Mouse (Mus musculus) forebrain, embryonic 16.5 days (tissue): Measurements from ENCODE around the gene Gm17324. TPM values are rescaled to one million over a fixed set of nuclear protein-coding genes. Genes with fewer than 3 reads are reported as not detected.

Experiments used
- ATAC-seq: fragments of 200-750 bp; cut with Nextera tagmentation; 2 replicates; pipeline ENCODE4 v1.8.0; 2017; ENCODE audit warnings: mild to moderate bottlenecking, moderate library complexity
- H3K27ac ChIP-seq: fragments of 300-500 bp; sonication (generic); 2 replicates; pipeline ENCODE4 v1.5.1; 2014; ENCODE audit warnings: low read length, control low read depth
- H3K27me3 ChIP-seq: fragments of 300-500 bp; sonication (generic); replicated peaks from 2 replicates; pipeline ENCODE4 v1.6.1; 2014; ENCODE audit warnings: low read length; ENCODE audit not compliant: control insufficient read depth, insufficient read depth
- H3K36me3 ChIP-seq: fragments of 300-500 bp; sonication (generic); 2 replicates; pipeline ENCODE4 v1.6.1; 2014; ENCODE audit not compliant: control insufficient read depth, insufficient read depth
- H3K4me1 ChIP-seq: fragments of 300-500 bp; sonication (generic); replicated peaks from 2 replicates; pipeline ENCODE4 v1.6.1; 2014; ENCODE audit warnings: low read length; ENCODE audit not compliant: control insufficient read depth, insufficient read depth
- H3K4me2 ChIP-seq: fragments of 300-500 bp; sonication (generic); 2 replicates; pipeline ENCODE4 v1.6.1; 2014; ENCODE audit warnings: mild to moderate bottlenecking, low read length, control low read depth
- H3K4me3 ChIP-seq: fragments of 300-500 bp; sonication (generic); replicated peaks from 2 replicates; pipeline ENCODE4 v1.5.1; 2014; ENCODE audit warnings: mild to moderate bottlenecking, low read length, control low read depth
- H3K9ac ChIP-seq: fragments of 300-500 bp; sonication (generic); replicated peaks from 2 replicates; pipeline ENCODE4 v1.6.1; 2014; ENCODE audit warnings: low read depth, low read length, control low read depth
- H3K9me3 ChIP-seq: fragments of 300-500 bp; sonication (generic); 2 replicates; pipeline ENCODE4 v1.6.1; 2016; ENCODE audit warnings: low read length; ENCODE audit not compliant: control insufficient read depth
- WGBS: fragments of 180-500 bp; shearing (Covaris S2); extraction: QIAGEN DNeasy Blood & Tissue Kit; methylation state at CpG from one replicate; pipeline ENCODE4 v1.1.7; 2014; 5-methylcytosine and 5-hydroxymethylcytosine counted together
- polyA plus RNA-seq: library from polyadenylated mRNA; unstranded; fragments of >200 nt; fragmentation: Nextera tagmentation; extraction: Ambion mirVana; gene quantifications from 2 replicates; pipeline ENCODE4 v1.2.1, GENCODE M21; 2015

The Gm17324 gene
- polyA plus RNA-seq, 1 experiment from 2014 or later: 1.3 TPM

DNA sequence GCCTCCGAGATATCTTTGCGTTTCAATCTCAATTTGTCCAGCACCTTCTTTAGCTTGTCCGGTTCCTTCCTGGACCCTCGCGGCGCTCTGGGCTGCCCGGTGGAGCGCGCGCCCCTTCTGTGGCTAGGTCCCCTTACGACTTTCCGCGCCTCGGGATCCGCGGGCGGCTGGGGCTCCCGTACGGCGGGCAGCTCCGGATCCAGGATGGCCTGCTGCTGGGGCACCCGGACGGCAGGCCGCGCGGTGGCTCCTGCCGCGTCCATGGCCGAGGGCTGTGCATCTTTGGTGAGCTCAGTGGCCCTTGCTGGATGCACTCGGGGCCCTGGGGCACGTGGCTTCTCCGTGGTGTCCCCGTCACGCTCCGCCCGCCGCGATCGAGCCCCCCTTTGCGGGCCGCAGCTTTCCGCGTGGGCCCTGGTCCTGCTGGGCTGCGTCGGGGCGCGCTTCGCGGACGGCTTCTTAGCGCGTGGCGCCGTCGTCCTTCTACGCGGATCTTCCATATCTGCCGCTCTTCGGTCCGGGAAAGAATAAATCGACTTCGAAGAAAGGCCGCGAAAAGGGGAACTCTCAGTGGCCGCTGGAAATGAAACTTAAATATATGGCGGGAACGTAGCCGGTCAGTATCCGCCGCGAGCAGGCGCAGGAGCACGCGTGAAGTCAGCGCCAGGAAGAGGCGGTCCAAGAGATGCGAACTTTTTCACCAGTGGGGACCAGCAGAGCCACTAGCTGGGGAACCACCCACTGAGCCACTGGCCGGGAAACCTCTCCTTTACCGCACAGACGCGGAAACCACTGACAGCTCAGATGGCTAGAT is 5.8 kb downstream of the Gm17324 start, which contains the start of gene Cgas:
Gene Cgas, minus strand, starts transcription at position 659 of the 814 bp plus-strand sequence.
- H3K4me1 ChIP-seq: peaks cover 10% of the 10 kb centered on the region
- H3K9ac ChIP-seq: peak within 1 kb of the TSS; percentile 45
- no peaks in the 10 kb centered on the region for H3K36me3 ChIP-seq
- H3K4me3 ChIP-seq: peak within 1 kb of the TSS; percentile 39
- H3K9me3 ChIP-seq: no peaks in the 10 kb centered on the region
- ATAC-seq: peak; percentile 54
- peak within 1 kb of the TSS; percentile 52 for H3K4me2 ChIP-seq
- no peak within 1 kb of the TSS for H3K27ac ChIP-seq
- under 1% methylated on average over 75 of the region's 81 CpGs for WGBS
- peaks cover 48% of the 10 kb centered on the region for H3K27me3 ChIP-seq

- Histone ChIP-seq H3K4me3 (peak overlapping the region; percentile 39), H3K9ac (peak overlapping the region; percentile 45), H3K27me3 (peaks cover 48% of the 10 kb centered on the region), H3K9me3 (no peaks in the 10 kb centered on the region), H3K27ac (no peak overlapping the region), H3K4me2 (peak overlapping the region; percentile 52), H3K4me1 (peaks cover 10% of the 10 kb centered on the region), H3K36me3 (no peaks in the 10 kb centered on the region)
- ATAC-seq: no peak
- 2% methylated on average over 9 of the region's 9 CpGs for WGBS
Measured at GRCm38 (mm10) chr9:78442237-78442578, 6.4 kb downstream of the Gm17324 start.

DNA sequence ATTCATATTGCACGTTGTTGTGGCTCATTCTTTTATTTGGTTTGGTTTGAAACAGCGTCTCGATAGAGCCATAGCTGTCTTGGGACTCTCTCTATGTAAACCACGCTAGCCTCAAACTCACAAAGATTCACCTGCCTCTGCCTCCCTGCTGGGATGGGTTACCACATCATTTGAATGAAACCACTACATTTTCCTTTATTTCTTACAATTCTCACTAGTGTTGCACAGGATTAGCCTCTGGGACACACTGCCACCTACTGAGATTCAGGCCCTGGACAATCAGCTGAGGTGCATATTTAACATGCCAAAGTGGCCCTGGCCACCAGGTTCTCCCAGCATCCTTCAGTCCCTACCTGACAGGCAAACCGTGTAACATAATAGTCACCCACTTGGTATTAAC is 9.2 kb downstream of the Gm17324 start:
- ATAC-seq: no peak
- Histone ChIP-seq H3K27me3 (peaks cover 43% of the 10 kb centered on the region), H3K4me3 (no peak overlapping the region)

GRCm38 (mm10) chr9:78432471-78432870 is 16.1 kb downstream of the Gm17324 start:
- Histone ChIP-seq H3K9me3 (no peaks in the 10 kb centered on the region), H3K27ac (no peak overlapping the region), H3K27me3 (no peaks in the 10 kb centered on the region), H3K36me3 (no peaks in the 10 kb centered on the region), H3K4me2 (no peak overlapping the region), H3K9ac (no peak overlapping the region), H3K4me3 (no peak overlapping the region), H3K4me1 (peaks cover 2% of the 10 kb centered on the region; the same call in 1 of the 2 replicates)
- ATAC-seq: no peak
- WGBS: 83% methylated on average over 5 of the region's 5 CpGs

More for the DNA sequence above, 9.2 kb downstream of the Gm17324 start:
- WGBS: 63% methylated on average over 5 of the region's 5 CpGs
- Histone ChIP-seq H3K4me2 (no peak overlapping the region), H3K27ac (no peak overlapping the region), H3K9ac (no peak overlapping the region), H3K9me3 (no peaks in the 10 kb centered on the region), H3K4me1 (peaks cover 10% of the 10 kb centered on the region), H3K36me3 (no peaks in the 10 kb centered on the region)

DNA sequence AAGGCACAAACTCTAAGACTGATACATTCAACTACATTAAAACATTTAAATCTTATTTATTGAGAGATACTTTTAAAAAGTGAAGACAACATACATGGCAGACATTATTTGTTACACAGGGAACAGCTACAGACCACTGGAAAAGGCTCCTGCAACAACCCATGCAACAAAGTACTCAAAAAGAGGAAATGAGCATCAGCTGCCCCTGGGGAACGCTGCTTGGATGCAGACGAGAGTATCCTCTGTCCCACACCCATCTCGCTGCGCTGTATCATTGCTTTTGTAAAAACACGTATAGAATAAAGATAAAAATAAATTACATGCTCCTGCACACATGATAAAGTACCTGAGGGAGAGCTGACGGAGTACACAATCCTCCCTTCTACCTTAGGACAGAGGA is 18.1 kb downstream of the Gm17324 start:
- 82% methylated on average over 6 of the region's 6 CpGs for WGBS
- Histone ChIP-seq H3K4me1 (peaks cover 3% of the 10 kb centered on the region; the same call in 1 of the 2 replicates), H3K4me3 (no peak overlapping the region), H3K9me3 (no peaks in the 10 kb centered on the region), H3K36me3 (no peaks in the 10 kb centered on the region), H3K27me3 (no peaks in the 10 kb centered on the region), H3K4me2 (no peak overlapping the region), H3K9ac (no peak overlapping the region), H3K27ac (no peak overlapping the region)
- no peak for ATAC-seq

DNA sequence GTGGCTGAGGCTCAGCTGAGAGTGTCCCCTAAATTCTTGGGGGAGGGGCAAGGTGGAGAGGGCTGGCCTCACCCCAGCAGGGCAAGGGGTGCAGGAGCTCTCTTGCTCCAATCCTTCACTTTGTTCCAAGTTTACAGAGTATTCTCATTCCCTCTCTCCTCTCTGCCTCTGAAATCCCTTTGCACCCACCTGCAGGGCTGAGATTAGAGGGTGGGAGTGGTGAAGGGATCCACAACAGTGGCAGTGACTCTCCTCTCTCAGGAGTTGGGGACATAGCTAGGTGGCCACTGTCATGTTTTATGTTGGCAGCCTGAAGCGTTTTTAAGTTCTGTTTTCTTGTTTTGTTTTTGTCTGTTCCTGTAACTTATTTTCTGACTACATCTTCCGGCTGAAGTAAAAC is 19.0 kb downstream of the Gm17324 start:
- no peak overlapping the region for H3K9ac ChIP-seq
- H3K27me3 ChIP-seq: no peaks in the 10 kb centered on the region
- peaks cover 3% of the 10 kb centered on the region; the same call in 1 of the 2 replicates for H3K4me1 ChIP-seq
- no peak overlapping the region for H3K4me2 ChIP-seq
- 54% methylated on average over 2 of the region's 2 CpGs for WGBS
- H3K4me3 ChIP-seq: no peak overlapping the region
- H3K27ac ChIP-seq: no peak overlapping the region
- no peaks in the 10 kb centered on the region for H3K36me3 ChIP-seq
- no peak for ATAC-seq
- no peaks in the 10 kb centered on the region for H3K9me3 ChIP-seq

GRCm38 (mm10) chr9:78428870-78429432 is 19.6 kb downstream of the Gm17324 start:
- Histone ChIP-seq H3K4me3 (no peak overlapping the region), H3K36me3 (no peaks in the 10 kb centered on the region), H3K27me3 (no peaks in the 10 kb centered on the region), H3K27ac (no peak overlapping the region), H3K9ac (no peak overlapping the region), H3K4me2 (no peak overlapping the region), H3K4me1 (peaks cover 3% of the 10 kb centered on the region; the same call in 1 of the 2 replicates), H3K9me3 (no peaks in the 10 kb centered on the region)
- ATAC-seq: no peak
- 87% methylated on average over 4 of the region's 4 CpGs for WGBS

DNA sequence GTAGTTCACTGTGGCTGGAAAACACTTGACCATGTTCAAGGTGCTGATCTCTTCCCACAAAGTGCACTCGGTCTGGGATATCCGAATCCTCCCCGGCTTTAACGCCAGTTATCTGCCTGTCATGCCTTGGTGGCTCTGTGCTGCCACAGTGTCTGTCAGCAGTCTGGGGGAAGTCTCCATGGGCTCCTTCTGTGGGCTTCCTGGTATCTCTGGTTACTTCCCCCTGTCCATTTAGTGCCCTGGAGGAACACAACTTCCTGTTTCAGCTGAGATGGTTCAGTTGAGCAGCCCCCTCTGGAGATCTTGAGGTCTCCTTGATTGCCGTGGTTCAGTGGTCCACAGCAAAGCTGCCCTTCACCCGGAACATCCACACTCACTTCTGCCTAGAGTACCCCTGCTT is 20.4 kb downstream of the Gm17324 start:
- H3K27me3 ChIP-seq: no peaks in the 10 kb centered on the region
- H3K27ac ChIP-seq: no peak overlapping the region
- ATAC-seq: no peak
- no peaks in the 10 kb centered on the region for H3K36me3 ChIP-seq
- no peak overlapping the region for H3K9ac ChIP-seq
- peaks cover 3% of the 10 kb centered on the region; the same call in 1 of the 2 replicates for H3K4me1 ChIP-seq
- WGBS: 85% methylated on average over 6 of the region's 6 CpGs
- no peak overlapping the region for H3K4me2 ChIP-seq
- H3K9me3 ChIP-seq: no peaks in the 10 kb centered on the region
- H3K4me3 ChIP-seq: no peak overlapping the region

- Histone ChIP-seq H3K4me1 (peaks cover 3% of the 10 kb centered on the region; the same call in 1 of the 2 replicates), H3K9ac (peak overlapping the region; percentile 49), H3K27me3 (no peaks in the 10 kb centered on the region), H3K4me3 (peak overlapping the region; percentile 35), H3K4me2 (peak overlapping the region; percentile 53), H3K27ac (no peak overlapping the region), H3K9me3 (no peaks in the 10 kb centered on the region), H3K36me3 (no peaks in the 10 kb centered on the region)
- no peak for ATAC-seq
- WGBS: 38% methylated on average over 26 of the region's 27 CpGs
Measured at GRCm38 (mm10) chr9:78427362-78427781, 21.2 kb downstream of the Gm17324 start.
